Mouse (Mus musculus): ENCODE measurements at regions not wholly inside any gene's neighbourhood (a gene's known extent, or its start where the extent isn't known, plus 50 kb on each side); places are given as distances from the start of the nearest gene placed in this dataset.

DNA sequence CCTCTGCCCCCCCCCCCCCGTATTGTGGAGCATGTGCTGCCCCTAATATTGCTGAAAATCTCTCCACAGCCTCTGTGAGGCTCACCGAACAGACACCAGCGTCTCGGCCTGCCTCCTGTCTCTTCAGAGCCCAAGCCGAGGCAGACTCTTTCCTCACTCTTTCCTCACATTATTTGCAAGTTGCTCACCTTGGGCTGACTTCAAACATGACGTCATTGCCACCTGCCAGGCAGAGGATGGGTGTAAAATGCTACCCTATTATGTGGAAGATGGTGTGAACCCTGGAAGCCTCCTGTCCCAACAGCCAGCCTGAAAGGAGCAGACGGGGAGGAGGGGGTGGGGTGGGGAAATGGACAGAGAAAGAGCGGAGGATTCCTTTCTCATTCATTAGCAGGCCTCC, 259.3 kb downstream of the Sox11 start:
- H3K4me1 ChIP-seq (ENCODE audit: control insufficient read depth, insufficient read depth, insufficient read length, low read length): peaks cover 17% of the 10 kb centered on the region; the same call in 1 of the 2 replicates
- H3K27ac ChIP-seq (ENCODE audit: insufficient read depth, low read depth, low read length): no peak overlapping the region
- H3K27me3 ChIP-seq (ENCODE audit: control insufficient read depth, insufficient read depth, low read length): no peaks in the 10 kb centered on the region
- no peaks in the 10 kb centered on the region for H3K36me3 ChIP-seq (ENCODE audit: control insufficient read depth, insufficient read depth, low read length)
- WGBS: 31% methylated on average over 8 of the region's 8 CpGs
- H3K4me3 ChIP-seq (ENCODE audit: low read depth, low read length): no peak overlapping the region
- no peak for TF ChIP-seq POLR2A (IDR thresholded peaks at IDR 0.05; ENCODE audit: low read depth, low read length)
- no peak for TF ChIP-seq CTCF (IDR thresholded peaks at IDR 0.05; ENCODE audit: extremely low read depth, insufficient read length, insufficient replicate concordance, low read depth, low read length)

DNA sequence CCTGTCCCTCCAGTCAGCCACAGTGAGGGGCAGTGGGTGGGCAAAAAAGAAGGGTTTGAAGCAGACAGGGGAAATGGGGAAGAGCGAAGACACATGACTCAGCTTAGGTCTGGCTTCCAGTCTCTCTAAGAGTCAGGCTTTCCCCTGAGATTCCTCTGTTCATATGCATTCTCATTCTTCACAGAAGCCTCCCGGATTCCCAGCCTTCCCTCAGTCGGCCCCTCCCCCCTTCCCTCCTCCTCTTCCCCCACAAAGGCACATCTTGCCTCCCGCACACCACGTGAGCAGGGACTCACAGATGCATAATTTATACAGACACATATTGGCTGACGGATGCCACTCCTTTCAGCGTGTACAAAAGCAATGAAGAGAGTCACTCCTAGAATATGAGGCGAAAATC, 259.8 kb downstream of the Sox11 start:
- Histone ChIP-seq H3K4me1 (ENCODE audit: control insufficient read depth, insufficient read depth, insufficient read length, low read length) (peaks cover 17% of the 10 kb centered on the region; the same call in 1 of the 2 replicates), H3K27me3 (ENCODE audit: control insufficient read depth, insufficient read depth, low read length) (no peaks in the 10 kb centered on the region), H3K36me3 (ENCODE audit: control insufficient read depth, insufficient read depth, low read length) (no peaks in the 10 kb centered on the region), H3K27ac (ENCODE audit: insufficient read depth, low read depth, low read length) (no peak overlapping the region), H3K4me3 (ENCODE audit: low read depth, low read length) (no peak overlapping the region)
- no peak for TF ChIP-seq POLR2A (IDR thresholded peaks at IDR 0.05; ENCODE audit: low read depth, low read length)
- TF ChIP-seq CTCF (IDR thresholded peaks at IDR 0.05; ENCODE audit: extremely low read depth, insufficient read length, insufficient replicate concordance, low read depth, low read length): no peak
- 39% methylated on average over 8 of the region's 8 CpGs for WGBS

DNA sequence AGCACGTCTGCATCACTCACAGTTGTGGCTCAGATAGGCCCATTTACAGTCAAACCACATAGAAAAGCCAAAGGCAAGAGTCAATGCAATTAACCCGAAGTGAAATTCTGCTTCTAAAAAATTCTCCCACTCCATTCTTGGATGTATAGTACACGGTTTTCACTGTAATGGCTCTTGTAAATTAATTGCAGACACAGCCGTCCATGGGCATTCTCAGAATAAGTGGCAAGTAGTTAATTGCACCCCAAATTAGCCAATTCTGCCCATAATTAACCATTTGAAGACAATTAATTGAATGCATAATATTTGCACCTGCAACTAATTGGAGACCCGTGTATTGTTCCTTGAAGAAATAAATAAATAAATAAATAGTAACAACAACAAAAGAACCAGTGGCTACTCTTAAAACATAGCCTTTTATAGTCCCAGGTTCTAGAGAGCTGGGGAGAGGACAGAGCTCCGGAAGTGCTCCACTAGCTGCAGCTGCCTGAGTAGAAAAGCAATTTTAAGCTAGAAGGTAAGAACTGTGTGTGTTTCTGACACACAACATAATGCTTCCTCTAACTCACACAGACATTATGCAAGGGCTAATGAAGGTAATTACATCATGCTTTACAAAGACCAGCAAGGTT, 266.2 kb downstream of the Sox11 start:
- H3K4me3 ChIP-seq (ENCODE audit: low read depth, low read length): no peak overlapping the region
- no peaks in the 10 kb centered on the region for H3K36me3 ChIP-seq (ENCODE audit: control insufficient read depth, insufficient read depth, low read length)
- WGBS: 82% methylated on average over 6 of the region's 6 CpGs
- no peak overlapping the region for H3K27ac ChIP-seq (ENCODE audit: insufficient read depth, low read depth, low read length)
- no peaks in the 10 kb centered on the region for H3K27me3 ChIP-seq (ENCODE audit: control insufficient read depth, insufficient read depth, low read length)
- H3K4me1 ChIP-seq (ENCODE audit: control insufficient read depth, insufficient read depth, insufficient read length, low read length): no peaks in the 10 kb centered on the region
- TF ChIP-seq POLR2A (IDR thresholded peaks at IDR 0.05; ENCODE audit: low read depth, low read length) (no peak), CTCF (IDR thresholded peaks at IDR 0.05; ENCODE audit: extremely low read depth, insufficient read length, insufficient replicate concordance, low read depth, low read length) (no peak)

DNA sequence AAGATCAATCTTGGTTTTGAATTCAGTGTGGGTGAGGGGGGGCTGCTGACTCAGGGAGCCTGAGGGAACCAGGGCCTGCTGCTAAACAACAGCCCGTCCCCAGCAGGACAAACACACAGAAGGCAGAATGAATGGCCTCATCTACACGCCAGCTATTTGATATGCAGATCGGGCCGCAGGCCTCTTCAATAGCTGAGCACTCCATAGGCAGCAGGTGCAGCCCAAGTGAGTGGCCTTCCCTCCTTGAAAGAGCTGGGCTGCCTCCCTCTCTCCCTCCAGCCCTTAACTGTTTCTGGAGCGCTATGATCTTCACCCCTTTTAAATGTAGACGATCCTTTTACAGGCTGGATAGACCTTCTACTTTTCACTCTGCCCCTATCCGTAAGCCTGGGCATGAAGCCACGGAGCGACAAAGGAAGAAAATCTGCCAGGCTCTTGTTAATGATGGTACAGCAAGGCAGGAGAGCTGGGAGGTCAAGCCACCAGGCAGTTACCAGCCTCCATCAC, 277.3 kb downstream of the Sox11 start:
- Histone ChIP-seq H3K36me3 (ENCODE audit: control insufficient read depth, insufficient read depth, low read length) (no peaks in the 10 kb centered on the region), H3K4me1 (ENCODE audit: control insufficient read depth, insufficient read depth, insufficient read length, low read length) (no peaks in the 10 kb centered on the region), H3K27me3 (ENCODE audit: control insufficient read depth, insufficient read depth, low read length) (no peaks in the 10 kb centered on the region), H3K4me3 (ENCODE audit: low read depth, low read length) (no peak overlapping the region), H3K27ac (ENCODE audit: insufficient read depth, low read depth, low read length) (no peak overlapping the region)
- WGBS: 75% methylated on average over 9 of the region's 9 CpGs
- TF ChIP-seq CTCF (IDR thresholded peaks at IDR 0.05; ENCODE audit: extremely low read depth, insufficient read length, insufficient replicate concordance, low read depth, low read length) (no peak), POLR2A (IDR thresholded peaks at IDR 0.05; ENCODE audit: low read depth, low read length) (no peak)

DNA sequence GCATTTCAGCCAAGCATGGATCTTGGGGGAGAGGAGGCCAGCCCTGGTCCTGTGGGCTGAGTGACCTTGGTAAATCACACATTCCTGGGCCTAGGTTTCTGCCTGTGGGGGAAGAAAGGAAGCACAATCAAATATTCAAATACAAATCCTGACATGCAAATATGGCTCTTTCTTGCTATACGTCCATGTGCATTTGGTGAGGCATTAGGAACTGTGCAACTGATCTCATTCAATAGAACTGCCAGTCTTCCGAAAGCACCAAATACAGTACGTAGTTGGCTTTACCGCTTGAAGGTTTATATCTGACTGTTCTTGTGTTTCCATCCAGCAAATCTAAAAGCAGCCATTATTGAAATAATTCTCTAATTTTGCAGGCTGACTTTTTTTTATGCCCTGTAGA, 278.9 kb downstream of the Sox11 start:
- Histone ChIP-seq H3K27me3 (ENCODE audit: control insufficient read depth, insufficient read depth, low read length) (no peaks in the 10 kb centered on the region), H3K4me3 (ENCODE audit: low read depth, low read length) (no peak overlapping the region), H3K27ac (ENCODE audit: insufficient read depth, low read depth, low read length) (no peak overlapping the region), H3K36me3 (ENCODE audit: control insufficient read depth, insufficient read depth, low read length) (no peaks in the 10 kb centered on the region), H3K4me1 (ENCODE audit: control insufficient read depth, insufficient read depth, insufficient read length, low read length) (no peaks in the 10 kb centered on the region)
- 95% methylated on average over 4 of the region's 4 CpGs for WGBS
- TF ChIP-seq POLR2A (IDR thresholded peaks at IDR 0.05; ENCODE audit: low read depth, low read length) (no peak), CTCF (IDR thresholded peaks at IDR 0.05; ENCODE audit: extremely low read depth, insufficient read length, insufficient replicate concordance, low read depth, low read length) (no peak)

DNA sequence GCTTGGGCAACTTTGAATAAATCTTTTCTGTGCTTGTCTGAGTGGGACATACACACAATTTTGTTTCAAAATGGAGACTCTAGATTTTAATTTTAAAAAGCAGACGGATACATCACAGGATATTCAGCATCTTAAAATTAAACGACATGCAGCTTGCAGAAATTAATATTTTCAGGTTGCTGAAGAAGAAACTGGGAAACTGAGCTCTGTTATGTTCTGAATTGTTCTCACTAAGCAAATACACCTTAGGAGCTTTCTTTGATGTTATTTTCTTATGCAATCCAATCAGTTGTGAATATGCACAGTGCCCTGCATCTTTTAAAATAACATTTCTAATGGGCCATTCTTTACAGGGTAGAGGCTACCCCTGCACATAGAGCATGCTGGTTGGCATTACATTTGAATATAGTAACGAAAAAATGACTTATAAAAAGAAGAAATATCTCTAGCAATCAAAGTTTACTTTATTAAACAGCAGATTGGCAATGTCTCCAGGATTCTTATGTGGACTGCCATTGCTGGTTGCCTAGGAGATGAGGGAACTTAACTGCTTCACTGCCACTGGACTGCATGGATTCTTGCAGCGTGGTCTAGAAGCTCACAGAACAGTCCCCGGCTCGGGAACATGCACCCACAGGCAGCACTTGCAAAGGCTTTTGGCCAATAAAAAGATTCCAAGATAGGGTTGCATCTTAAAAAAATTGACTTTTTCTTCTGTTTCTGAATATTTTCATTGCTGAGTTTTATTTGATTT, 279.7 kb downstream of the Sox11 start:
- no peaks in the 10 kb centered on the region for H3K4me1 ChIP-seq (ENCODE audit: control insufficient read depth, insufficient read depth, insufficient read length, low read length)
- TF ChIP-seq CTCF (IDR thresholded peaks at IDR 0.05; ENCODE audit: extremely low read depth, insufficient read length, insufficient replicate concordance, low read depth, low read length): no peak
- no peak for TF ChIP-seq POLR2A (IDR thresholded peaks at IDR 0.05; ENCODE audit: low read depth, low read length)
- no peaks in the 10 kb centered on the region for H3K27me3 ChIP-seq (ENCODE audit: control insufficient read depth, insufficient read depth, low read length)
- H3K4me3 ChIP-seq (ENCODE audit: low read depth, low read length): no peak overlapping the region
- WGBS: 84% methylated on average over 6 of the region's 6 CpGs
- H3K36me3 ChIP-seq (ENCODE audit: control insufficient read depth, insufficient read depth, low read length): no peaks in the 10 kb centered on the region
- no peak overlapping the region for H3K27ac ChIP-seq (ENCODE audit: insufficient read depth, low read depth, low read length)

DNA sequence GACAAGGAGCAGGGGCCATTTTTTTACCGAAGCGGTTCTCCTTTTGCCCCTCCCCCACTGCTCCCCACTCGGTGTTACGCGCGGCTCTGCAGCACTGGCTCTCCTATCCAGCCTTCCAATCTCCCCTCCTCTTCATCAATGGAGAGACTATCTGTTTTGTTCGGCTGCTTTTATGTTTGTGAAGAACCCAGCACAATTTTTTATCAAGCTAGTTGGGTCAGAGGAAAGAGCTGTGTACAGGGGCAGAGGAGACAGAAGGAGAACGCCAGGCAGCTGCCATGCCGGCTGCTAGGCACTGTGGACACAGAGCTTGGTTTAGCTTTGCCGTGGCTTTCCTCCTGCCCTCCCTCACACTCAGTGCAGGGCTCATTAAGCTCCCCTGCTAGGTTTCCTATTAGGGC, 280.3 kb downstream of the Sox11 start:
- TF ChIP-seq POLR2A (IDR thresholded peaks at IDR 0.05; ENCODE audit: low read depth, low read length) (no peak), CTCF (IDR thresholded peaks at IDR 0.05; ENCODE audit: extremely low read depth, insufficient read length, insufficient replicate concordance, low read depth, low read length) (no peak)
- 4% methylated on average over 10 of the region's 10 CpGs for WGBS
- no peak overlapping the region for H3K4me3 ChIP-seq (ENCODE audit: low read depth, low read length)

More for the DNA sequence above, 280.3 kb downstream of the Sox11 start:
- H3K4me1 ChIP-seq (ENCODE audit: control insufficient read depth, insufficient read depth, insufficient read length, low read length): no peaks in the 10 kb centered on the region
- H3K27me3 ChIP-seq (ENCODE audit: control insufficient read depth, insufficient read depth, low read length): no peaks in the 10 kb centered on the region
- H3K27ac ChIP-seq (ENCODE audit: insufficient read depth, low read depth, low read length): no peak overlapping the region
- no peaks in the 10 kb centered on the region for H3K36me3 ChIP-seq (ENCODE audit: control insufficient read depth, insufficient read depth, low read length)

Data from small intestine, adult 2 months (tissue).